In the genomic region with DNA sequence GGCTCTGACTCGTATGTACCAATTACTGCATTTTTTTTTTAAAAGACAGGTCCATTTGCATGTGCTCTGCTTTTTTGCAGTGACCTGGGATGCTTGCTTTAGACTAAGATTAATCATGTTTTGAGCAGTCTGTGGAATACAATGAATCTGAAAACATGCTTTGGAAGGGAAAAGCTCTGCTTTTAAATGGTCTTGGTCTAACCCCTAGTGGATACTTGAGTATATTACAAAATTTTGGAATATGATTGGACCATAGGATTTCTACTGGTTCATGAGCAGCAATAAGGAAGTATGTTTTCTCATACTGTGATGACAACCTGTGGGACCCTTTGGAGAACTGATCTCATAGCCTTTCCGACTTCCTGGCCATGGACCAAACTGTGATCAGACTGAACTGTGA, we compare ENCODE assay signal across 19 mouse cellular contexts. TPM values are rescaled to one million over a fixed set of nuclear protein-coding genes. Genes with fewer than 3 reads are reported as not detected.
DNase-seq lines count a peak whose midpoint lies in the region; ATAC-seq and TF ChIP-seq lines count a peak whose summit lies in the region.
"Had no signal": no experiment of that assay in that cellular context is flagged by ENCODE, and none has a peak within 500 bp of the region (broad histone marks: within the 10 kb centered on the region; RNA-seq: fewer than 3 reads in every experiment).

No protein-coding gene starts in this region.

- H3K27ac ChIP-seq in heart, adult 2 months: no peak overlapping the region
- H3K27ac ChIP-seq in heart, embryonic 12.5 days (ENCODE audit: poor library complexity, severe bottlenecking): no peak overlapping the region
- H3K27ac ChIP-seq in lung, embryonic 14.5 days (ENCODE audit: low read depth): no peak overlapping the region
- H3K27ac ChIP-seq: hindbrain, embryonic 10.5 days; liver, embryonic 13.5 days; midbrain, embryonic 12.5 days had no signal

- POLR2A ChIA-PET in Patski (lab: Charles Lee): no interaction called here

- H3K4me1 ChIP-seq in heart, adult 2 months (ENCODE audit: control insufficient read depth, insufficient read depth, low read length): no peaks in the 10 kb centered on the region
- 0 out of 2 replicates have a peak, but pooled peaks cover 2% of the 10 kb centered on the region for H3K4me1 ChIP-seq in heart, embryonic 12.5 days (replicated peaks)
- H3K4me1 ChIP-seq in lung, embryonic 14.5 days (ENCODE audit: insufficient read depth): no peaks in the 10 kb centered on the region
- no peaks in the 10 kb centered on the region for H3K4me1 ChIP-seq in lung, adult 2 months (ENCODE audit: control insufficient read depth, insufficient read depth, low read length)
- H3K4me1 ChIP-seq: hindbrain, embryonic 10.5 days; liver, embryonic 13.5 days; midbrain, embryonic 12.5 days had no signal

- ATAC-seq in heart, embryonic 12.5 days (ENCODE audit: insufficient number of reproducible peaks, low FRiP score): no peak
- no peak for ATAC-seq in lung, embryonic 14.5 days (ENCODE audit: insufficient read depth)
- ATAC-seq in Patski: no peak
- 0 out of 2 replicates have a peak, but pooled peaks have one; percentile 34 for ATAC-seq in megakaryocyte progenitor cell, adult 5-6 weeks (replicated peaks; ENCODE audit: poor library complexity)
- ATAC-seq: intestine, embryonic 16.5 days had no signal

- no peaks in the 10 kb centered on the region for H3K27me3 ChIP-seq in heart, adult 2 months (ENCODE audit: control insufficient read depth, insufficient read depth, low read length)
- no peaks in the 10 kb centered on the region for H3K27me3 ChIP-seq in heart, embryonic 12.5 days (replicated peaks)
- no peaks in the 10 kb centered on the region for H3K27me3 ChIP-seq in lung, embryonic 14.5 days (ENCODE audit: insufficient read depth, low read length)
- peaks cover 93% of the 10 kb centered on the region for H3K27me3 ChIP-seq in Patski
- H3K27me3 ChIP-seq: liver, embryonic 13.5 days; midbrain, embryonic 12.5 days had no signal

- intact Hi-C loops in heart, adult 2 months (cut with DNase I): no loop called here

- no peak for TF ChIP-seq EP300 in heart, adult 2 months (IDR thresholded peaks at IDR 0.05; ENCODE audit: insufficient read depth, low read depth, low read length)

- no peak overlapping the region for H3K4me2 ChIP-seq in heart, embryonic 12.5 days
- no peak overlapping the region for H3K4me2 ChIP-seq in lung, embryonic 14.5 days
- H3K4me2 ChIP-seq: liver, embryonic 13.5 days; midbrain, embryonic 12.5 days had no signal

- peak; percentile 39 for TF ChIP-seq CTCF in heart, adult 2 months (IDR thresholded peaks at IDR 0.05)
- TF ChIP-seq CTCF in lung, embryonic 14.5 days (IDR thresholded peaks at IDR 0.05; ENCODE audit: low read depth): 0 out of 2 replicates have a peak, but pooled peaks have one; percentile 11
- TF ChIP-seq CTCF in lung, adult 2 months (IDR thresholded peaks at IDR 0.05; ENCODE audit: insufficient read depth, low read length): no peak
- peak; percentile 9 for TF ChIP-seq CTCF in Patski (IDR thresholded peaks at IDR 0.05)

- H3K9ac ChIP-seq in heart, adult 2 months (ENCODE audit: low read depth, low read length): no peak overlapping the region
- no peak overlapping the region for H3K9ac ChIP-seq in heart, embryonic 12.5 days
- no peak overlapping the region for H3K9ac ChIP-seq in lung, embryonic 14.5 days
- H3K9ac ChIP-seq: liver, embryonic 13.5 days; midbrain, embryonic 12.5 days had no signal

- H3K79me2 ChIP-seq in heart, adult 2 months (replicated peaks; ENCODE audit: control insufficient read depth, insufficient read depth, low read length): no peaks in the 10 kb centered on the region

- WGBS in heart, adult 2 months: 55% methylated on average over 2 of the region's 2 CpGs
- 76% methylated on average over 2 of the region's 2 CpGs for WGBS in heart, embryonic 12.5 days
- 72% methylated on average over 2 of the region's 2 CpGs for WGBS in lung, embryonic 14.5 days
- 74% methylated on average over 2 of the region's 2 CpGs for WGBS in lung, adult 2 months

- TF ChIP-seq POLR2A in heart, adult 2 months (IDR thresholded peaks at IDR 0.05; ENCODE audit: insufficient read depth, low read depth, low read length): no peak
- TF ChIP-seq POLR2A in lung, adult 2 months (IDR thresholded peaks at IDR 0.05; ENCODE audit: borderline replicate concordance, extremely low read depth, low read depth, low read length): no peak

- no peak overlapping the region for H3K4me3 ChIP-seq in heart, adult 2 months
- no peak overlapping the region for H3K4me3 ChIP-seq in heart, embryonic 12.5 days
- no peak overlapping the region for H3K4me3 ChIP-seq in lung, embryonic 14.5 days (ENCODE audit: low read depth, low read length)
- no peak overlapping the region for H3K4me3 ChIP-seq in lung, adult 2 months (replicated peaks; ENCODE audit: extremely low read depth, low read depth, low read length)
- H3K4me3 ChIP-seq: hindbrain, embryonic 10.5 days; liver, embryonic 13.5 days; midbrain, embryonic 12.5 days had no signal

- DNase-seq in heart, adult 2 months: no peak
- peak; percentile 2 for DNase-seq in lung, embryonic 14.5 days
- DNase-seq in lung, adult 2 months: no peak
- DNase-seq in Patski (ENCODE audit: low read depth, low spot score): no peak
- DNase-seq in right cerebral cortex, postnatal 10 days (ENCODE audit: low spot score in 2 of 2): no peak
- DNase-seq: cerebellum, adult 11-12 months; gastrocnemius, postnatal 36 days; kidney, postnatal 14 days; layer of hippocampus, adult 9-11 months; liver, embryonic 13.5 days; lung, postnatal 36 days; thymus, postnatal 25 days had no signal

- in situ Hi-C loops in Patski (cut with MboI; ENCODE audit: low pct_unique_long_range_greater_than_20kb): no loop called here

- H3K36me3 ChIP-seq in heart, adult 2 months (ENCODE audit: control insufficient read depth, insufficient read depth, low read length): no peaks in the 10 kb centered on the region
- H3K36me3 ChIP-seq in heart, embryonic 12.5 days: no peaks in the 10 kb centered on the region
- H3K36me3 ChIP-seq in lung, embryonic 14.5 days (ENCODE audit: insufficient read depth): no peaks in the 10 kb centered on the region
- H3K36me3 ChIP-seq: hindbrain, embryonic 10.5 days; liver, embryonic 13.5 days; midbrain, embryonic 12.5 days had no signal

- CTCF ChIA-PET in Patski (lab: Charles Lee): no interaction called here

- no peaks in the 10 kb centered on the region for H3K9me3 ChIP-seq in heart, embryonic 12.5 days (replicated peaks)
- H3K9me3 ChIP-seq in lung, embryonic 14.5 days (ENCODE audit: low read depth, low read length): no peaks in the 10 kb centered on the region
- H3K9me3 ChIP-seq: hindbrain, embryonic 10.5 days; liver, embryonic 13.5 days; midbrain, embryonic 12.5 days had no signal

RNA-seq across cellular contexts. Expression of a gene that starts 47.2 kb away (rescaled TPM):
- total RNA-seq in heart, adult 2 months (2021): 1 to 10 TPM; 2.2 to 3.4 TPM
- polyA plus RNA-seq in heart, adult 2 months (2012; rRNA removed): 1.0 and 1.3 TPM in 2 replicates
- 9.6 and 10.5 TPM in 2 replicates for polyA plus RNA-seq in heart, embryonic 12.5 days (2016; fragmentation: Nextera tagmentation; extraction: Ambion mirVana)
- 6.1 and 6.5 TPM in 2 replicates for polyA plus RNA-seq in lung, embryonic 14.5 days (2014; fragmentation: Nextera tagmentation; extraction: Ambion mirVana)
- 3.8 and 4.0 TPM in 2 replicates for polyA plus RNA-seq in lung, adult 2 months (2012; rRNA removed)
- polyA plus RNA-seq in Patski (2021): not detected
- total RNA-seq in megakaryocyte progenitor cell, adult 5-6 weeks (2015): 251 and 266 TPM in 2 replicates
- 190 and 197 TPM in 2 replicates for total RNA-seq in megakaryocyte progenitor cell, adult 5-6 weeks (2017)

RNA-seq across cellular contexts. Expression of a gene that starts 54.5 kb away (rescaled TPM):
- under 1 TPM in 1 of 2 experiments, not detected in 1; 0.10 TPM for total RNA-seq in heart, adult 2 months (2021)
- 0.12 and 0.20 TPM in 2 replicates for polyA plus RNA-seq in heart, adult 2 months (2012; rRNA removed)
- 0.31 and 0.32 TPM in 2 replicates for polyA plus RNA-seq in heart, embryonic 12.5 days (2016; fragmentation: Nextera tagmentation; extraction: Ambion mirVana)
- 0.08 TPM in 1 of 2 replicates, not detected in the other for polyA plus RNA-seq in lung, embryonic 14.5 days (2014; fragmentation: Nextera tagmentation; extraction: Ambion mirVana)
- 0.12 TPM in 1 of 2 replicates, not detected in the other for polyA plus RNA-seq in lung, adult 2 months (2012; rRNA removed)
- not detected for polyA plus RNA-seq in Patski (2021)
- not detected in 2 replicates for total RNA-seq in megakaryocyte progenitor cell, adult 5-6 weeks (2015)
- not detected in 2 replicates for total RNA-seq in megakaryocyte progenitor cell, adult 5-6 weeks (2017)
- polyA plus RNA-seq: heart, embryonic 14.5 days; intestine, embryonic 16.5 days; midbrain, embryonic 12.5 days; stomach, embryonic 14.5 days had no signal
